Comparison of ENCODE assay signal across 22 mouse cellular contexts in genomic region chr14:48417064-48417463, GRCm38 (mm10). TPM values are rescaled to one million over a fixed set of nuclear protein-coding genes. Genes with fewer than 3 reads are reported as not detected.
DNase-seq lines count a peak whose midpoint lies in the region; ATAC-seq lines count a peak whose summit lies in the region.
"Had no signal": no experiment of that assay in that cellular context is flagged by ENCODE, and none has a peak within 500 bp of the region (broad histone marks: within the 10 kb centered on the region; RNA-seq: fewer than 3 reads in every experiment).

No protein-coding gene starts in this region.

- peaks cover 68% of the 10 kb centered on the region for H3K27me3 ChIP-seq in forebrain, embryonic 12.5 days
- peaks cover 65% of the 10 kb centered on the region for H3K27me3 ChIP-seq in forebrain, embryonic 16.5 days (replicated peaks; ENCODE audit: control insufficient read depth, insufficient read depth, low read length)
- H3K27me3 ChIP-seq: hindbrain, embryonic 12.5 days had no signal

- H3K4me1 ChIP-seq in forebrain, embryonic 12.5 days, result peaks cover 11% of the 10 kb centered on the region
- 0 out of 2 replicates have a peak, but pooled peaks cover 3% of the 10 kb centered on the region for H3K4me1 ChIP-seq in forebrain, embryonic 16.5 days (replicated peaks; ENCODE audit: control insufficient read depth, insufficient read depth, low read length)

- no peak overlapping the region for H3K4me2 ChIP-seq in forebrain, embryonic 12.5 days
- no peak overlapping the region for H3K4me2 ChIP-seq in forebrain, embryonic 16.5 days (ENCODE audit: low read length)
- H3K4me2 ChIP-seq: embryonic facial prominence, embryonic 12.5 days; hindbrain, embryonic 12.5 days had no signal

- WGBS in forebrain, embryonic 12.5 days, result 47% methylated on average over 3 of the region's 3 CpGs
- 54% methylated on average over 3 of the region's 3 CpGs for WGBS in forebrain, embryonic 16.5 days

- peak; percentile 44; the same call in 1 of the 2 replicates for ATAC-seq in forebrain, embryonic 12.5 days (ENCODE audit: low FRiP score)
- no peak for ATAC-seq in forebrain, embryonic 16.5 days
- ATAC-seq: CD4-positive, CD25-positive, alpha-beta regulatory T cell, adult 4 months; hindbrain, embryonic 16.5 days; inflammation-experienced regulatory T-cells, adult 6 months had no signal

- H3K27ac ChIP-seq in forebrain, embryonic 12.5 days, result no peak overlapping the region
- no peak overlapping the region for H3K27ac ChIP-seq in forebrain, embryonic 16.5 days (ENCODE audit: low read length)
- H3K27ac ChIP-seq: embryonic facial prominence, embryonic 12.5 days; heart, embryonic 10.5 days; hindbrain, embryonic 12.5 days had no signal

- H3K9me3 ChIP-seq in forebrain, embryonic 12.5 days, result no peaks in the 10 kb centered on the region
- no peaks in the 10 kb centered on the region for H3K9me3 ChIP-seq in forebrain, embryonic 16.5 days (ENCODE audit: control insufficient read depth, low read length)
- H3K9me3 ChIP-seq: embryonic facial prominence, embryonic 12.5 days; G1E; heart, embryonic 10.5 days; hindbrain, embryonic 12.5 days had no signal

- H3K4me3 ChIP-seq in forebrain, embryonic 12.5 days (replicated peaks), result no peak overlapping the region
- no peak overlapping the region for H3K4me3 ChIP-seq in forebrain, embryonic 16.5 days (replicated peaks; ENCODE audit: low read length)
- H3K4me3 ChIP-seq: embryonic facial prominence, embryonic 12.5 days; heart, embryonic 10.5 days; hindbrain, embryonic 12.5 days had no signal

- no peak overlapping the region for H3K9ac ChIP-seq in forebrain, embryonic 12.5 days
- H3K9ac ChIP-seq in forebrain, embryonic 16.5 days (replicated peaks; ENCODE audit: low read depth, low read length), result no peak overlapping the region
- H3K9ac ChIP-seq: embryonic facial prominence, embryonic 12.5 days; hindbrain, embryonic 12.5 days had no signal

- intact Hi-C loops in gastrocnemius, postnatal 14 days (cut with DNase I; ENCODE audit: low total_unique reads), result no loop called here

- peak; percentile 11 for DNase-seq in gastrocnemius, postnatal 14 days
- DNase-seq in gastrocnemius, postnatal 10 days, result no peak
- DNase-seq in lung, postnatal 25 days (ENCODE audit: low spot score), result peak; percentile 8
- DNase-seq in lung, postnatal 14 days, result no peak
- peak; percentile 28 for DNase-seq in skeletal muscle tissue, adult 2 months (ENCODE audit: low read depth, low spot score)
- DNase-seq in urinary bladder, postnatal 25 days (ENCODE audit: low spot score), result no peak
- DNase-seq: adrenal gland, postnatal 10 days; B cell, adult 2 months; cerebellum, adult 11-12 months; cerebellum, adult 9-10 months; cerebellum, postnatal 25 days; heart, postnatal 10 days; heart, postnatal 4 days had no signal

- no peaks in the 10 kb centered on the region for H3K36me3 ChIP-seq in forebrain, embryonic 12.5 days (replicated peaks)
- H3K36me3 ChIP-seq in forebrain, embryonic 16.5 days (ENCODE audit: control insufficient read depth, insufficient read depth), result no peaks in the 10 kb centered on the region
- H3K36me3 ChIP-seq: embryonic facial prominence, embryonic 12.5 days; G1E; heart, embryonic 10.5 days; hindbrain, embryonic 12.5 days had no signal

RNA-seq across cellular contexts. Expression of gene Tmem260, which starts 28.9 kb away (rescaled TPM):
- polyA plus RNA-seq in forebrain, embryonic 12.5 days (2016; fragmentation: Nextera tagmentation; extraction: Ambion mirVana), result 24.7 and 26.2 TPM in 2 replicates
- 19.0 and 20.6 TPM in 2 replicates for polyA plus RNA-seq in forebrain, embryonic 16.5 days (2015; fragmentation: Nextera tagmentation; extraction: Ambion mirVana)
- total RNA-seq in gastrocnemius, postnatal 14 days (2021), result 1 to 10 TPM; 6.3 to 8.1 TPM
- 10 to 100 TPM in 1 of 2 experiments, 1 to 10 TPM in 1; 9.4 to 12.9 TPM for total RNA-seq in gastrocnemius, postnatal 10 days (2021)

Comparison
In these comparisons a context has a peak if more than half of its experiments do, and no peak if none do; other contexts are left out.
1. DNase-seq: peak in gastrocnemius, postnatal 14 days (single experiment), lung, postnatal 25 days (single experiment) and skeletal muscle tissue, adult 2 months (single experiment); none in gastrocnemius, postnatal 10 days (single experiment), lung, postnatal 14 days (single experiment) and urinary bladder, postnatal 25 days (single experiment).